Mouse (Mus musculus) brain, embryonic 18.5 days (tissue): ENCODE measurements around the gene Sycp3.
"Not testable (repeated sequence)": the region's sequence is repeated elsewhere in the genome, so short reads cannot be mapped to it uniquely, and the experiment has no call there.

Source experiments
- DNase-seq: peaks from one replicate; pipeline ENCODE4 v3.0.0-alpha.2; 2012; ENCODE audit warnings: low read depth, low spot score

The Sycp3 gene

DNA sequence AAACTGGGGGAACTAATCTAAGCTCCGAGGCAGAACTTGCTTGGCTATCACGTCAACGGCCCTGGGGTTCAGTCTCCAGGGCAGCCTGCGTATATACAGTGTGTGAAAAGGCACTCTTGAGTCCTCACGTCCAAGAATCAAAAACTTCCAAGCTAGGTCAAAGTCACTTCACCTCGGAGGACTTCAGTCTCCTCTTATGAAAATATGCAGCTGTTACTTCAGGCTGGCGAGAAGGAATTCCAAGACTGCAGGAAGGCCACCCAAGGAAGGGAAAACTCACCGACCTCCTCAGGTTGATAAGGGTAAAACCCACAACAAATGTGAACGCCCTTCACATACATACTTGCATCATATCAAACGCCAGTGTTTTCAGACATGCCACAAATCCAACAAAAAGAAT is 42.0 kb downstream of the Sycp3 start:
- no peak for DNase-seq

DNA sequence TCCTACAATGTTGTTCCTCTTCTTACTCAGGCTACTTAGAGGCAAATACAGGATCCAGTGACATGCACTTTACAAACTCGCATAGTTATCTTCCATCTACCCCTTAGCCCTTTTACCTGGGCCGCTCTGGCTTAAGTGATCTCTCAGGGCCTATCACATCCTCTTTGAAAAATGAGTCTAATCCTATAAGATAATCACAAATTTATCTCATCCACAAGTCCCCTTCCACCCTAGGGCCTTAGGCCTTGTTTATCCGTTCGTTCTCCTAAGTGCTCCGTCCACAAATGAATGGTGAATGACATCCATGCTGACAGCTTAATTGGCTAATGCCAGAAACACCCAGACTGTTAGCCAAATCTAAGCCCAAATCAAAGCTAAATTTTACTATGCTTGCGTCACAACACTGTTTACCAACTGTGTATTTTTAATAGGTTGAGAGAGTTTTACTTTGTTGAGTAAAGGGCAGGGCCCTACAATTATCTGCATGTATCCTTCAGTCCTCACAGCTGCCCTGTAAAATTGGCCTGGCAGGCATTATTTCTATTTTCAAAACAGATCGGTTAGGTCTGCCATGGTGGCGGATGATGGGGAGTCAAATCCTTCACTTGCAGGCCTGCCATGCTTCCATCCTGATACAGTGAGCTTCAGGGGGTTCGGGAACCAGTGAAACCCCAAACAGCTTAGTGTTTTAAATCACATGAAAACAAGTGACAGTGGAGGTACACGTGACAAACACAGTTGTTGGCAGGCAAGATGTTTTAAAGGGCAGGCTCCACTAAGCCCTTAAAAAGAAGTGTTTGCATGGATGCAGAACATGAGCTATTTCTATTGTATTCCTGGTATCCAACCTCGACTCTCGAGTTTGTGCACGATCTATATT is 42.8 kb downstream of the Sycp3 start:
- no peak for DNase-seq

DNA sequence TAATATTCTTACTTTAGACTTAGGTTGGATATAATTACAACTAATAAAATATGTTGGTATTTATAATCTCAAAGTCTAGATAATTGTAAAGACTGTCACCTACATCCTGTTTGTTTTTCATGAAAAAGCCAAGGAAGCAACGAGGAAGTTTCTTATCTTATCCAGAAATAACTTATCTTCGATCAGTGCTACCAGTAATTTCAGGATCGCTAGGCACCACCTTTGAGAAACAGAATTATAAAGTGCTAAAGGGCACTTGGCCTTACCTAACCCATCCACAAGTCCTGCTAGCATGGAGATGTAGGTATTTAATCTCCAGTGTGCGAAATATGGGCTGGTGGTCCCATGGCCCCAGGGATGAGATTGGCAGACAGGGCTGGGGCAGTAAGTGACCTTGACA is 43.5 kb downstream of the Sycp3 start:
- DNase-seq, result no peak

DNA sequence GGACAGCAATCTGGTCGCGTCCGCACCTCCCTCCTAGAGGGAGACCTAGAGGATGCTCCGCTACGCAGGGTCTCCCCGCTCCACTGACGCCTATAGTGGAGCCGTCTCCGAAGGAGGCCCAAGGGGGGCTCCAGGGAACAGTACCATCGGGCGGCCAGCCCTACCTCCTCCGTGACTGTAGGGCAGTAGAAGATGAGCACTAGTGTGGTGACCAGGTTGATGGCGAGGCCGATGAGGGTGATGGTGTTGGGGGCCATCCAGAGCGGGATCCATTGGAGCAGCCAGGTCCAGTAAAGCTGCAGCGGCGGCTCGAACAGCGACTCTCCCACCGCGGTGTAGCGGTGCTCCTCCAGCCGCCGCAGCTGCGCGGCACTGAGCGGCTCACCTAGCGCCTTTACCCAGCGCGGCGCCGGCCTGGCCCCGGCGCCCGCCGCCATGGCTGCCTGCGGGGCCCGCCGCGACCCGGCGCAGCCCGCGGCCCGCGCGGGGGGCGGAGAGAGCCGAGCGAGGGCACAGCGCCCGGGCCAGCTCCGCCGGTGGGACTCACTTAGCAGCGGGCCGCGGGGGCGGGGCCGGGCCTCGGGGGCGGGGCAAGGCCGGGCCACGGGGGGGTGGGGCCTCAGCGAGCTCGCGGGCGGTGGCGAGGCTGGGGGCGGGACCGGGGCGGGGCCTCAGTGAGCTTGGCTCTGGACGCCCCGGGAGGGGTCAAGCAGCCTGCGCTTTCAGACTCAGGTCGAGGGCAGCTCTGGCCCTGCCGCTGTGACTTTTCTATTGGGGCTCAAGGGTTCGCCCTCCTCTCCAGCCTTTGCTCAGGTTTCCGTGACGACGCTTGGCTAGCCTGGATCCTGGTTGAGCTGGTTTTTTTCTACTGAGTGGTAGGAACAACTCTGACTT is 44.3 kb downstream of the Sycp3 start, which contains the start of gene Chpt1:
TSS of gene Chpt1 (minus strand) at position 653 of the 894 bp plus-strand sequence.
- DNase-seq, result peak; percentile 52

DNA sequence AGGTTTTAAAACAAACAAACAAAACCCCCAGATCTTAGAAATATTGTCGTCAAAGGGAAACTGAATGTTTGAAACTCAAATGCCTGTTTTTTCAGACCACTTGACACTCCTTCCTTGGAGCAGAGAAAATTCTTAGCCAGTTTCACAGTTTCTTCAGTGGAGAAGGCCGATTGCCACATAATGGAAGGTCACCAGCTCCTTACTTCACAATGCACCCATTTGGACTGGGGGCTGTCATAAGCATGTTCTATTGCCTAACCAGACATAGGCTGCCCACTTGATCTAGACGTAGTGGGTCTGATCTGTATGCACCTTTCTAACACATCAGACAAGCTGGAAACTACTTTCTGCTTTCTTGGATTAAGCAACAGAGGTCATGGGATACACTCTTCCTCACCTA is 45.1 kb downstream of the Sycp3 start:
- no peak for DNase-seq

DNA sequence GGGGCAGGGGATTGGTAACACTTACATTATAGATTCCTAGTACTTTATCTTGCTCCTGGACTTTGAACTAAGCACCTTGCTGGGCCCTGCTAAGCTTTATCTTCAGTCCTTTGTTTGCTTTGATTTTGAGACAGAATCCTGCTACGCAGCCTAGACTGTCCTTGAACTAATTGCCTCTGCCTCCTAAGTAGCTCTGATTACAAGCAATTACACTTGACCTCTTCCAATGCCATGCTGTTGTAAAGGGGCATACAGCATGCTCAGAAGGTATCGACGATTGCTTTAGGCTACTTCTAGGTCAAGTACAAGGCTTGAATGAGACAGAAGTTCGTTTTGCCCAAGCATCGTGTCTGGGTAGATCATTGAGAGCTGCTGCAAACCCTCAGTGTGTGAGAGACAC is 45.9 kb downstream of the Sycp3 start:
- DNase-seq, result no peak

DNA sequence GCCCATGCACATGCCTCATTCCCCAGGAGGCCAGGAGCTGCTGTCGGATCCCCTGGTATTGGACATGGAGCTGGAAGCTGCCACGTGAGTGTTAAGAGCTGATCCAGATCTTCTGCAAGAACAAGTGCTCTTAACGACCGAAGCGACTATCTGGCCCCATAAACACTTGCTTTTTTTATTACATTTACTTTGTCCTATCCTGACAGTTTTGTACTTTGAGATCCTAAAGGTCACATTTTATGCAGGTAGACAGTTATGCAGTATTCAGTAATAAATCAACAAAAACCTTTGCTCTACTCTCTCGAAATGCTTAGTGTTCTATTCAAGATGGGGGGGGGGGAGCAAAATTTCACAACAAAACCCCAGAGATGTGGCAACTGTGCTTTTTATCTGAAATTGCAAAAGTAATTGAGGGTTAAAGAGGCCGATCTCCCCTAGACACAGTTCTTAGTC is 48.3 kb downstream of the Sycp3 start:
- DNase-seq, result no peak

DNA sequence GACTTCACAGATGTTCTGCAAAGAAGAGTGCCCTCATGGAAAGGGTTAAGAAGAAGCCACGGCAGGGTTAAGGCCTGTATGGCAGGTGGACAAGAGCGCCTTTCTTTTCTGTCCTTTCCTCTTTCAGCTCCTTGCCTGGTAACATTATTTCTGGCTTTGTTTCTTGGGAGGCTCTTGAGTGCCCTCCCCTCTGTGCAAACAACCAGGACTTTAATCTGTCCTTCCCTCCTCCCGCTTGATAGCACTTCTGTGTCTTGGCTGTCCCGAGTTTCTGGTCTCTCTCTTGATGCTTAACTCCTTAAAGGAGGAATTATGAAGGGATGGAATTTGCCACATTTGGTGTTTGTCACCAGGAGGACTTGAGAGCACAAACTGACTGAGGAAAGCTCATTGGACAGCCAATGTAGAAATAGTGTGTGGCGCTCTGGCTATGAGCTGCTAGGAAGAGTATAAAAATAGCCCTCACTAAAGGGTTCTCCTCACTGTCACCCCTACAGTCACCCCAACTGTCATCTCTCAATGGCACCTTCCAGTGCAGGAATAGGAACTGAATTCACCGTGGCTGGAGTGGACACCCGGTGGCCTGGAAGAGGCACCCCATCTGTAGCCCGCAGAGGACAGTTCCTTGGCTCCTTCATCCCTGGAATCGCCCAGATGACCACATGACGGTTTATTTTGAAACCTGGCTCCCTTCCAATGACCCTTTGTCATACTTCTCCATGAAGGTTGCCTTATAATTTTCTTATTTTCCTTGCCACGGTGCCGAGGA is 51.3 kb downstream of the Sycp3 start:
- DNase-seq, result no peak

DNA sequence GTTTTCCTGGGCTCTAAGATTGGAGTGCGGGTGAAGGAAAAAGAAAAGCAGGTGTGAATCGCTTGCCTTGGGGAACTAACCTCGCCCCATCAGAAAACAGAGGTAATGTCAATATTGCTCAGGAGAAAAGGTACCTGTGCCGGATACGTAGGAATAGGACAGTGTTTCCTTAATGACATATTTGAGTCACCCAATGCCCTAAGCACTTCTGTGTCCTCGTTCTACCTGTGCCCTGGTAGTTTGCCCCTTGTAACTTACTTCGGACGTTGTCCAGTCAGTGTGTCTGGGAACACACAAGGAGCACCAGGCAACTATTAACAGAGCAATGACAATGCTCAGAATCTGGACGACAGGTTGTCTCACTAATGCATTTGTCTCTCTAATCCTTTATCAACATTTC is 52.0 kb downstream of the Sycp3 start:
- no peak for DNase-seq

DNA sequence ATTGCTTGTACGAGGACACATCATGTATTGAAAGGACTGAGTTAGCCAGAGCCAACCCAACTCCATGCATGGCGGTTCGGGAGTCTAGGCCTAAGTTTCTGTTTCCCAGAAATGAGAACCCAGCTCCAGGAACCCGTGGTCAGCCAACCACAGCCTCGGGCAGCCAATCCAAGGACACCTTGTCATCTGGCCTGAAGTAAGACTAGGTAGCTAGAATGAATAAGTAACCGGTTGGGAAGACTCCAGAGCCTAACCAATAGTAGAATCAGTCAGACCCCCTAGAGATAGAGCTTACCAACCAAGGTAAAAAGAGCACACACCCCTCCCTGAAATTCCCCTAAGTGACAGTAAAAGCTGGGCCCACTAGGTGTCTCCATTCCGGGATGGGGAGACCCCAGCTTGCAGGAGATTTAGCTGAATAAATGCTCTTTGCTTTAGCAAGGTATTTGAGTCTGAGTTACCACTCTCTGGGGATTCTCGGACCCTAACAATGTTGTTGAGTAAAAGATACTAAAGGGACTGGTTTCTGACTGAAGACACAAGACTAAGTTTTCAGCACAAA is 54.3 kb downstream of the Sycp3 start:
- no peak for DNase-seq

DNA sequence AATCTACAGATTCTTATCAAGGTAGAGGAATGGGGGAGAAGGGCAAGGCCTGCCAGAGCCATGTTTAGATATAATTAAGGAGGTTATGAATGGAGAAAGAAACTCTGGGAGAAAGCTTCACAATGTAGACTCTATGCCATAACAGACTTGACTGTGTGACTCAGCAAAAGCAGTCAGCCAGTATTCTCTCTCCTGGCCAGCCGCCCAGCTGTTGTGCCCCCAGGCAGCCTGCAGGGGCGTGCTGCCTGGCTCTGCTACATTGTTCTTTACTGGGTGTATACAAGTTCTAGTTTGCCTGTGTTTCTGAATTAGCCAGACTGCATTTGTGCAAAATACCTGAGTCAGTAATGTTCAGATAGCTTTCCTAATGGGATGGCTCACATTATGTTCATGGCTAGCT is 55.1 kb downstream of the Sycp3 start:
- no peak for DNase-seq

DNA sequence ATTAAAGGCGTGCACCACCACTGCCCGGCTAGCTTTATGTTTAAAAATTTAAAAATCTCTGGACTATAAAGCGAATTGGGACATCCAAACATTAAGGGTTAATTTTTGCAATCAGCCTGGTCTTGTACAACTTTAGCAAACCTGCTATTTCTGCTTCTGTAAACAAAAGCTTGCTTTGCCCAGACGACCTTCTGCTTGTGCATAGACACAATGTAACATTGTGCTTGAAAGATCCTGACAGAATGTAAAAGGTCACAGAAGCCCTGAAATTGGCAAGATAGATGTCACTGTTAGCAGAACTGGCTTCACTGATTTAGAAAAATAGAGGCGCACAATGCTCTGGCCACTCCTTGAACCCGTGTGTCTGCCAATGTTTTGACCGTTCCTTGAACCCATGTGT is 55.7 kb downstream of the Sycp3 start:
- DNase-seq, result not testable (repeated sequence)

DNA sequence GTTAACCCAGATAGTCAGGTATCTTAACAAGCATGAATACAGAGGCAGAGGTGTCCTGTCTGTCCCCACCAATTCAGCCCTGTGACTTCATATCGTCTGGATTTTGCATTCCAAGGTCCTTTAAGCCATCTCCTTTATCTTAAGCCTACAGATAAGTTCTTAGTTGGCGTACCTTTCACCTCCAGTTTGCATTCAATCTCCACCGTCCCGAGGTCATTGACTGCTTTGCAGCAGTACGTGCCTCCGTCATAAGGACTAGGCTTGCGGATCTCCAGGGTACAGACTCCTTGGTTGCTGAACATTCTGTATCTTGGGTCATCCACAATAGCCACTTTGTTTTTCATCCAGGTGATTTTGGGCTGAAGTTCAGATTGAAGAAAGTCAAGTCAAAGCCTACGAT is 63.4 kb downstream of the Sycp3 start:
- no peak for DNase-seq
